Mouse (Mus musculus): Measurements from ENCODE around the gene Zfp385c.

Gene Zfp385c

DNA sequence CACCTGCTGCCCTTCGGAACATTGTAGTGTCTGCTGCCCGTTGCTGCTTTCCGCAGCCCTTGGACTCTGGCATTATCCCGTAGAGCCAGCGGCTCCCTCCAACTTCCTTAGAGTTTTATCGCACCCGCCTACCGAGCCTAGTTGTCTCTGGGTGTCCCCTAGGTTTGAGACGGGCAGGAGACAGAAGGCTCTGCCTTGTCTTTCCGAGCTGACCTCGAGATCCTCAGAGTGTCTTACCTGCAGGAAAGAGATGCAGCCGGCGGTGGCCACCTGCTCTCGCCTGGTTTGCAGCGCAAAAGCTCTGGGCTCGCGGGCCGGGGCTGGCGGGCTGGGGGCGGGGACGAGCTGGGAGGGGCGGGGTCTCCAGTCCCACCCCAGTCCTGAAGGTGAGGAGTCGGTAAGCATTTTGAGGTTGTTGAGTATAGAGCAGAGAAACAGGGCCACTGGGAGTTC, at the start of gene Zfp385c:
Zfp385c (minus strand) TSS at position 292 of the 453 bp plus-strand sequence.
- no peak for DNase-seq (ENCODE audit: low spot score)

DNA sequence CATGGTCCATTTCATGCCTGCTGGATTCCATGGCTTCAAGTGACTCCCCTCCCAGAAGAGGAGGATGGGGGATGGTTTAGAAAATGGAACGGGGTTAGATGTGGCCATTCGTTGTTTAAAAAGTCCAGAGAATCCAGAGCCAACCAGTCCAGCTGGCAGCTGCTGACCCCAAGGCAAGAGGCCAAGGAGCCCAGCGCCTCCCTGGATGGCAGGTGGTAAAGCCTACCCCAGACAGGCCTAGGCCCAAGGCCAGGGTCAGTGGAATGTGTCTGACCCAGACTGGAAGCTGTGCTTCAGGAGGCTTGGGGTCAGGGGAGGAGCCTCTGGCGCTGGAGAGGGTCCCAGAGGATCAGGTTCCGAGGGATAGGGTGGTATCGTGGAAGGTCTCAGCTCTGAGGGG, 49.1 kb upstream of the Zfp385c start:
- no peak for DNase-seq (ENCODE audit: low spot score)

DNA sequence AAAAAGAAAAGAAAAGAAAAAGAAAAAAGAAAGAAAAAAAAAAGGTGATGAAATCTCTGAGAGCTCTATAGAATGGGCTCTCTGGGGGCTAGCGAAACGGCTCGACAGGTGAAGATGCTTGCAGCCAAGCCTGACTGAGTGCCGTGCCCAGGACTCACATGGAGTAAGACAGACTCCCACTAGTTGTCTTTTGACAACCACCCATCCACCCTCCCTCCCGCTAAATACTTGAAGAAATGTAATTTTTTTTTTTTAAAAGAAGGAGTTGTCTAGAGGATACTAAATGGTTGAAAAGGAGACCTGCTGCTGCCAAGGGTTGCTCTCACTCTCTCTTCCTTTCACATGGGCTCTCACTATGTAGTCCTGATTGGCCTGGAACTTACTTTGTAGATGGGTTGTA, 46.5 kb upstream of the Zfp385c start:
- DNase-seq (ENCODE audit: low spot score), result no peak

DNA sequence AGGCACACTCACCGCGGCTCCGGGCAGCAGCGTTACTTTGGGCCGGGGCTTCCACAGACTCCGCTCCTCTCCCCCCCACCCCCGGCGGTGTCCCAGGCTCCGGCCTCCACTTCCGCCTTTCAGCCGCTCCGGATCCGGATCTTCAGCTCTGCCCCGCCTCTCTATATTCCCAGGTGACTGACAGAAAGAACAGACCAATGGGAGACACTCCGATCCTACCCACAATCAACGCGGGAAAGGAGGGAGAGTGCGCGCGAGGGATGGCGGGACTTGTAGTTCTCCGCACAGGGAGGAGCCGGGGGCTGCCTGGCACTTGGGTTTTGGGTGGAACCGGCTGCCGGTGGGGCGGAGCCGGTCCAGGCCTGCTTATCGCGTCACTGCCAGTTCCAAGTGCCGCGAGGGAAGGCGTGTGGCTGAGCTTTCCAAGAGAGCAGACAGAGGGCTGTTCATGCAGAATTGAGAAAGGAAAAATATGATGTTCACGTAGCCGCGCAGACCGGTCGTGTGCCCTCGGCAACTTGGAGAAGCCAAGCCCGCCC, 45.9 kb upstream of the Zfp385c start, which contains the start of gene Rab5c:
Rab5c (minus strand) TSS at position 150 of the 539 bp plus-strand sequence.
- peak; percentile 99 for DNase-seq (ENCODE audit: low spot score)

DNA sequence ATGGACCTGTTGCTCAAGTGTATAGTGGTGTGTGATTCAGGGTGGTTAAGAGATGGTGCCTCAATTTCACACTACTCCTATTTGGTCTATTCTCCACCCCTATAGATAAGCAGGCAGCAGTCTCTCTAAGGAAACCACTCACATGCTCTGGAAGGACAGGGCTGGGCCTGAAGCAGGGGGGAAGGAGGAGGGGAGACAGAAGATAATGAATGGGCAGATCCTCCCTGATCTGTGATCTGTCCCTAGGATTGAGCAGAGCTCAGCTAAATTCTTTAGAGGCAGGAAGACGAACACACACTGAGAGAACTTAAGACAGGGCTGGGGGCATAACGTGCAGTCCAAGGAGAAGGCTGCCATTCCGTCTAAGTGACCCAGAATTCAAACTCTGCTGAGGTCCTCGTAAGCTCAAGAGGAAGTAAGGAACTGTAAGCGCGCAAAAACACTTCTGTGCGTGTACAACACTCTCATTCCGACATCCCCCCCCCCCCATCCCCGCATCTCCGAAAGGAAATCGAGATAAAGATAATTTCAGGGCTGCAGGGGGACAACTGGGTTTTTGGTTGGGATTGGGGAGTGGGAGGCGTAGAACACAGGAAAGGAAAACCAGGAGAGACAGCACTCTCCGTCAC, 45.0 kb upstream of the Zfp385c start:
- DNase-seq (ENCODE audit: low spot score), result no peak

DNA sequence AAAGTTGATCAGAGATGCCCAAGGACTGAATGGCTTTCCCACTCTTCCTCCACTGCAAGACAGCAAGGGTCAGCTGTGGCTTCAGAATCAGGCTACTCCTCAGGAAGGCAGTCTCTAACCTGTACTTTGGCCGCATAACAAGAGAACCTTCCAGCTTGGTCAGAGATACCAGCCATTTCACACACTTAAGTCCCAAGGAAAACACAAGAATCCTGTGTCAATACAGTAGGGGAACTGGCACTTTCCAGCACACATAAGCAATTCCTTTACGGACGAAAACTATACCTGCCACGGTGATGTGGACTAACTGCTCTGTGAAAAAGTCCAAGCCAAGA, 44.5 kb upstream of the Zfp385c start:
- DNase-seq (ENCODE audit: low spot score), result no peak

DNA sequence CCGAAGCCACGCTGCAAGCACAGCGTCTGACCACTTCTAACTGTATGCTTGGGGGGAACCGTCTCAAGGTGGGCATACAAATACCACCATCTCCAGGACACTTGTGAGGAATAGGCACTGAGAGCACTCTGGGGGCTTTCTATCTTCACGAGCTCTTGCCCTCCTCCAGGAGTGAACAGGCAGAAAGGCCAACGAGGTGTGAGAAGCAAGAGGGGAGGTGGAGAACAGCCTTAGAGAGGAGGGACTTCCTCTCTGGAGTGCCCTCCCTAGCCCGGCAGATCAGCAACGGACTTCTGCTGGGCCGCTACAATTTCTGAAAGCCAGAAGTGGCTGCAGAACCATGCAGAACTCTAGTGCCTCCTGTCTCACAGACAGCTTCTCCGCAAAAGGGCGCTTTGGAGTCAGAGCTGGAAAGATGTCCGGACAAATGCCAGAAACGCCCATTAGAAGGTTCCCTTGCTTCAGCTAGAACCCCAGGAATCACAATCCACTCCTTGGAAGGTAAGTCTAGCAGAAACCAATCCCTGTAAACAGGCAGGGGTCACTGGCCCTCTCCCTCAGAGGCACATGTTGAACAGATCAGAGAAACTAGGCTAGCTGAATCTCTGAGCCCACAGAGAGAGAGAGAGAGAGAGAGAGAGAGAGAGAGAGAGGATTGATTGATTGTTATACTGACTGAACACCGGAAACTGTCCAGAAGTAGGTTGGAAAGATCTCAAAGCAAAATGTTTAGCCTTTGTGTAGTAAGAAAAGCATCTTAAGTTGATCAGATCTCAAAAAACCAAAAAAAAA, 43.9 kb upstream of the Zfp385c start:
- DNase-seq (ENCODE audit: low spot score), result no peak

DNA sequence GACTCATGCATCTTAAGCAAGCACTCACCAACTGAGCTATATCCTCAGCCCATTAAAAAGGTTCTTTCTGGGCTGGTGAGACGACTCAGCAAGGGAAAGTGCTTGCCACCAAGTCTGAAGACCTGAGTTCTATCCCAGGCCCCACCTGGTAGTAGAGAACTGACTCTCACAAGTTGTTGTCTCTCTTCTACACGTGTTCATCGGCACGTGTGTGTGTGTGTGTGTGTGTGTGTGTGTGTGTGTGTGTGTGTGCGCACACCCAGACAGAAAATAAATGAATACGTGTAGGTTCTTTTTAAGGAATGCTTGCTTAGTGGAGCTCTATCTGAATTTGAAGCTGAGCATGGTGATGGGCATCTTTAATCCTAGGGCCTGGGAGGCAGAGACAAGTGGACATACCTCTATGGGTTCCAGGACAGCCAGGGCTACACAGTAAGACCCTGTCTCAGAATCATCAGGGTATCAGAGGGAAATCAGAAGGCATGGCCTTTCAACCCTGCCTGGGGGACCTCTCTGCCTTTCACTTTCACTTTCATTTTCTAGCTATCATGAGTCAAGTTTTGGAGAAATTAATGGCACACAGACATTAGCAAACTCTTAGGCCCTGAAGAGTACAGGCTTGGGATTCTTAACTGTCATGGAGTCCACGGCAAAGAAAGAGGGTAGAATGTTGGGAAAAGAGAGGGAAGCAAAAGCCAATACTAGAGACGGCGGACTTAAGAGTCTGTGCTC, 43.0 kb upstream of the Zfp385c start:
- no peak for DNase-seq (ENCODE audit: low spot score)

DNA sequence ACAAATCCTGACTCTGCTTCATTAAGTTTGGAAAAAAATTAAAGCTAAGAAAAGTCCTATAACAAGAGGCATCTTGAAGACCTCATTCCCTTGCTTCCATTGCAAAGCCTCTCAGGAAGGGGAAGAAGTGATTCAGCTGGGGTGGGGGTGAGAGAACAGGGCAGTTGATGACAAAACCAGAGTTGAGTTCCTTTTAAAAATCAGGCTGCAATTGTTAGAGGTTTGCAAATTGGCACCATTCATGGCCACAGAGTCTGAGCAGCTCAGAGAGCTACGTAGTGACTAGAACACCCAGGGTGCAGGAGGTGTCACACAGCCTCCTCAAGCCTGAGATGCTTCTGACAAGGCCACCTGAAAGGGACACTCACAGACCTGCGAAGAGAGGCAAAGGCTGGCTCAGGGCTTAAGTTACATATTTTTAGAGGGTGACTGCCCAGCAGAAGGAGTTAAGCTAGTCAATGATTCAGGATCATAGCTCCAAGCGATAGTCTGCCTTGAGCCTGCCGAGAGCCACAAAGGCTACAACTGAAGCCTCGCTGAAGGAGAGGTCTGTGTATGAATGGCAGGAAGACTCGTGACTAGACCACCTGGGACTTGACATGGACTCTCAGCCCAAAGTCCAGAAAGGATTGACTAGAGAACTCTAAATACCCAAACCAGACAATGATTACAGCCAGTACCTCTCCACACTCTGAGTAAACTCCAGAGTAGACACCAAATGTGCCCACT, 38.4 kb upstream of the Zfp385c start:
- DNase-seq (ENCODE audit: low spot score), result no peak

DNA sequence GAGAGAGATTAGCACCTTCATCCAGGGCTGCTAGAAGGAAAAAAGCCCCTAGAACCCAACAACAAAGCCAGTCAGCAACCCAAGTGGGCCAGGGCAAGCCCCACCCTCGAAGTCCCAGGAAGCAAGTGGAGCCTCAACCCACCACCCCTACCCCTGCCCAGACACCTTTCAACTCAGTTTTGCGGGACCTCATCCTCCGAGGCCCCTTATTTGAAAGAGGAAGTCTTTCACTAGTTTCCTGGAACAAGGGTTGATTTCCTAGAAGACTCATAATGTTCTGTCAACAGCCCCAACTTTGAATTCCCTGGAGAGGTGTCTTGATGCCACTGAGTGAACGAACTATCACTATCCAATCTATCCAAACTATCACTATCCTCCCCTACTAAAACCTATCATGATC, 37.7 kb upstream of the Zfp385c start:
- no peak for DNase-seq (ENCODE audit: low spot score)

DNA sequence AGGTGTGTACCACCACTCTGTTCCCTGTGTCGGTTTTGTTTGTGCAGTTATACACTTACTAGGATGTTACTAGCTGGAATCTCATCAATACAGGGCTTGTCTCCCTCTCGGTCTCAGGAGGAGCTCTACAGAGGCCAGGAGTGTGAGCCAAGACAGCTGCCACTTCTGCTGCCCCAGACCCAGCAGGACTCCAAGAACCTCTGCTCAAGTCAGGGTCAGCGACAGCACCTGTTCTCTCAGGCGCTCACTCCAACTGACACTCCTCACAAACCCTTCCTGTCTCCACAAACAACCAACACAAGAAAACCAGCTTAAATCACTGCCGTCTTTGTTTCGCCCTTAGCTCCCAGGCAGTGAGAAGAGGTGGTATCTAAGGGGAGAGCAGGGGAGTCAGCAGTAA, 36.3 kb upstream of the Zfp385c start:
- DNase-seq (ENCODE audit: low spot score), result no peak

DNA sequence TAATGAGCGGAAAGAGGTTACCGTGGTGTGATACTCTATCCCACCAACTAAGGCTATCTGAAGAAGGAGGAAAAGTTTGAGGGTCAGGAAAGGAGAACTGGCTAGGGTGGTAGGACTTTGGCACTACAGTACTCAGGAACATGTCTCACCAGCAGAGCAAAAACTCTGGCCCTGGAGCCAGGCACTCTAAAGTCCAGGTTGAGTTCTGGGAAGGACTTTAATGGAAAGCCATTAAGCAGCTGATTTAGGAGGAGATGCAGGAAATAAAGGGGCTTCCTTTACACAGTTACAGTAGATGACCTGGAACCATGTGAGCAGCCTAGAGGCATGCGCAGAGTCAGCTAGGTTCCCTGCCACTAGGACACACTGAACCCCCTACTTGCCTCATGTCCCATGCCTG, 34.9 kb upstream of the Zfp385c start:
- no peak for DNase-seq (ENCODE audit: low spot score)

DNA sequence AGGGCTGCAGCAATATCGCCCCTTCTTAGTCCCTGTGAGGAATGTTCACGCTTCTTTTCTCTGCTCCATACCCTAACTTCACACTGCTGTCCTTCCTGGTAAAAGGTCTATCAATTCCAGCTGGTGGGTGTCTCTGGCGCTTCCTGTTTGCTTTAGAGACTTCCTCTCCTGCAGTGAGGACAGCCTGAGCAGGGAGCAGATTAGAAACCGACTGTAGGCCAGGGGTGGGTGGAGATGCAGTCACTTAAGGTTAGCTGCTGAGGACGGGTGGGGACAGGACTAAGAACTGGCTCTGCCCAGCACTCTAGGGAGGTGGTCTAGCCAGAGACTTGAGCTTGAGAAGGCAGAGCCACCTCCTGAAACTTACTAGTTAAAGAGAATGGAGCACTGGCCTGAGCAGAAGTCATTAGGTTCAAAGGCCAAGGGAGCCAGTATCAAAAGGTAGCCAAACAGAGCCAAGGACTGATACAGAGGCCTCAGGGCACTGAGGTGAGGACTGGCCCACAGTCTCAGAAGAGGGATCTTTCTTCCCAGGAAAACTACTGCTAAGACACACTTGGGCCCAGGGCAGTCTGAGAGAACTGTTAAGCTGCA, 32.8 kb upstream of the Zfp385c start:
- no peak for DNase-seq (ENCODE audit: low spot score)

DNA sequence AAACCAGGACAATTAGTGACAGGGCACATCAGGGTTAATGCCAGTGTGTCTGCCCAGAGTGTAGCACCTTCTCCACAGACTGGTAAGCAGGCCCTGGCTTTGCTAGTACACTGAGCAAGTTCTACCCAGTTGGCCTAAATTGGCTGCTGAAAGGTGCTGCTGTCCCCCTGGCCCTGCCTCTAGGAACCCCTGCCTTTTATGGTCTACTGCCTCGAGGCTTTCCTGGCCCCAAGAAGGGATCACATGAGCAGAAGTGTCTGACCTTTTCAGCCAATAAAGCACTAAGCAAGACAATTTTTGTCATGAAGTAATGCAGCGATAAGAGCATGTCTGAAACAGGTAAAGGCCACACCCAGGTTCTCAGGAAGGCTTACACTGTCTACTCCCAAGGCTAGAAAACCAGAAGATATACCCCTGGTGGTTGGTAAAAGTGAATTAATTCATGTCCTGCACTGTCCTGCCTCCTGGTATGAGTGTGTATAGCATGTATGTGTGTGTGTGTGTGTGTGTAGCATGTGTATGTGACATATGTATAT, 30.3 kb upstream of the Zfp385c start:
- DNase-seq (ENCODE audit: low spot score), result no peak

DNA sequence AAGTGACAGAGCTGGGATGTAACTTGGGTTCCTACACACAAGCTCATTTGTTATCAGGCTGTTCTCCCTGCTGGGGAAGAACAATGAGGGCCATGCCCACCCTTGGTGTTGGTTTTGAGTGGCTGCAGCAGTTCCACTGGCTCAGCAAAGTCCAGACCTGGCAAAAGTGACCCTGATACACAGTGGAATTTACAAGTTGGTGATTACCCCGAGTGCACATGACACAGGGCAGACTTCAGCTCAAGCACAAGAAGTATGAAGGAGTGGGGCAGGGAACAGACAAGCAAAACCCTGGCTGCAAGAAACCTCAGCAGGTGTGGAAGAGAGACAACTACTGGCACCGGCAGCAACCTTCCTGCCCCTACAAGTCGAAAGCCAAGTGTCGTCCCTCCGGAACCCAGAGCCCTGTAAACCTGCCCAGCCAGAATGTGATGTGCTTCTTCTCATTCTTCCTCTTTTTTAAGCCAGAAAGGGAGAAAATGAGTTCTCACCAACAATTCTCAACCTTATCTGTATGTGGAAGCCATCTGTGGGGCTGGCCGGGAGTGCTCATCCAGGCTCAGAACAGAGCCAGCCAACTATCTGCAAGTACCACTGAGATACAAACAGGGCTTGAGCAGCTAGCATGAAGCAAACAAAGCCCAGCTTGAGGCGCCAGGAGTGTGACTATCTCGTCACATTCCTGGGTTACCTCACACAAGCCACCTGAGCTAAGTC, 29.7 kb upstream of the Zfp385c start:
- no peak for DNase-seq (ENCODE audit: low spot score)

DNA sequence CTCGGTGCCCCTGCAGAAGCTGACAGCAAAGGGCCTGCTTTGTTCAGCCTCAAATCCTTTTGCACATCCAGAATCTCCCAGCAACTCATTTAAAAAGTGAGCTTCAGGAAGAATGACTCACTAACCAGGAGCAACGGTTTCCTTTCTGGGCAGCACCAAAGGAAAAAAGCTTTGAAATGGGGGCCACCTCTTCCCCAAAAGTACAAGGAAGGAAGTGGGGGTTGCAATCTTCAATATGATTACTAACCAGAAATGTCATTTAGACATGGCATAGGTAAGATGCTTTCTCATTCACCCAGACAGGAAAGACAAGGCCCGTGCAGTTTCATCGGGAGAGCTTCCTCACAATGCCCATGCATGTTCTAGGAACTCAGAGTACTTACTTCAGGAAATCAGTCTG, 29.0 kb upstream of the Zfp385c start:
- DNase-seq (ENCODE audit: low spot score), result no peak

DNA sequence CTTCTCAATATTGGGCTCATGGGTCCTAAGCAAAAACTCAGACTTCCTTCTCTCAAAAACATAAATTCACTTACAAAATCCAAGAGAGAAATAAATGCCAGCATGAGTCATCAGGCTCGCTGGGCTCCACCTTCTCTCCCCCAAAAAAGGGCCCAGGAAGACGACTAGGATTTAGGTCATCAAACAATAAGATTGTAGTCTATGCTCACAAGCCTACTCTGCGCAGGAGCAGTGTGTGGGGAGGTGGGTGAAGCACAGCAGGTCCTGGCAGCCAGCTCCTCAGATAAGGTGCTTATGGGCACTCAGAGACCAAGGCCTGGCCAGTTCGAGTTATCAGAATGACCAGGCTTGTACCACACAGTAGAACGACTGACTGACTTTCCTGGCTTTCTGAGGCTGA, 28.1 kb upstream of the Zfp385c start:
- DNase-seq (ENCODE audit: low spot score), result no peak

DNA sequence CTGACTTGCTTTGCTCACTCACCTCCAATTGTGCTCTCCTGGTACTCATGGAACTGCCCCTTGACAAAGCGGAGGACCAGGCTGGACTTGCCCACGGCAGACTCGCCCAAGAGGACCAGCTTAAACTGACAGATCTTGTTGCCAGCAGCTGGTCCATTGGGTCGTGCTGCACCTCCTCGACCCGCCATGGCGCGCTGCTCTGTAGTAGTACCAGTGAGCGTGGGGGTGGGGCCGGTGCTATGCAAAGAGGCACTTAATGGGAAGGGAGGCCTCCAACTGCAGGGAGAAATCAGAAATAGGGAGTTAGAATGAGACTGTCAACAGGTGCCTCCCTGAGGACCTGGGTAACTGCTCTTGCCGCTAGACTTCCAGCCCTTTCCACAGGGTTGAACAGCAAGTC, 27.6 kb upstream of the Zfp385c start:
- no peak for DNase-seq (ENCODE audit: low spot score)

DNA sequence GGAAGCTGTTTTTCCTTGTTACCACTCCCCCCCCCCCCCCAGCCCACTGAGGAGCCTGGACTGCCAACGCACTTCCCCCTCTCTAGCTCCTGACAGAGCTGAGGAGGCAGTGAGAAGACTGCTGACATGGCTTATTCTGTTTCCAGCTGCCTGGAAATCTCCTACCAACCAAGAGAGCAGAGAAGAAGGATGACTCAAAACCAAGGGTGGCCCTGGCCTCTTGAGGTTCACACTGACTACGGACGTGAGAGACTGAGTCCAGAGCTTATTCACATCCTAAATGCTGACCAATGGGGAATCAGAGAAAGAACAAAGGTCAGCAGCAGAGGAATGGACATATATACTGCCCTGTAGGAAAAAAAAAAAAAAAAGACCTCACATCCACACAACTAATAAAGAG, 27.1 kb upstream of the Zfp385c start:
- no peak for DNase-seq (ENCODE audit: low spot score)

DNA sequence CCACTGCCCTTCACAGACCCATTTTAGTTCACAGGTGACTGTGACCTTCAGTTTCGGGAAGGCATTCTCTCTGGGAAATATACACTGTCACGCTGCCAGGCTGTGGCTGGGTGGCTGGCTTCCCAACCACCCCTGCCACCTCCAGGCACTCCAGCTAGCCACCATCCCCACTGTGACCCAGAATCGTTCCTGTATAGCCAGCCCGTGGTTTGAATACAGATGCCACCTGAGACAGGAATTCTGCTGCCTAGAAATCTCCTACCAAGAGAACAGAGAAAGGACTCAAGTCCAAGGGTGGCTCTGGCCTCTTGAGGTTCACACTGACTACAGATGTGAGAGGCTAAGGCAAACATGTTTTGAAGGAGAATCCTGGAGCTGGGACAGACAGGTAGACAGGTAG, 26.6 kb upstream of the Zfp385c start:
- no peak for DNase-seq (ENCODE audit: low spot score)

DNA sequence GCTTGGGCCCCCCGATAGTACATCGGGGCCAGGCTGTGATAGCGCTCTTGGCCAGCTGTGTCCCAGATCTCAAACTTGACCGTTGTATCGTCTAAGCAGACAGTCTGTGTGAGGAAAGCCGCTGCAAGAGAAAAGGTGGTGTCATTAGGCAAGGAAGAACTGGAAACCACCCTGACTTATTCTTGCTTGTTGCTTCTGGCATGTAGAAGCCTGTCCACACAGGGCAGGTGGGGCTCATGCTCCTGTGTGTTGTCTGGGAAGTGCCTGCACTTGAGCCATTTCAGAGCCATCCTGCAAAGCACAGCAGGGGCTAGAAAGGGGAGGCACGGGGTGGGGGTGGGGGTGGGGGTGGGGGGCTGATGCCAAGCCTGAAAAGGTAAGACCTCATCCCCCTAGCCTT, 26.2 kb upstream of the Zfp385c start:
- no peak for DNase-seq (ENCODE audit: low spot score)

All from testis, postnatal 14 days (tissue).